Mouse (Mus musculus) macrophage (primary cell): Measurements from ENCODE around the gene Srpk2. TPM values are rescaled to one million over a fixed set of nuclear protein-coding genes. Genes with fewer than 3 reads are reported as not detected.
"Not testable (repeated sequence)": the region's sequence is repeated elsewhere in the genome, so short reads cannot be mapped to it uniquely, and the experiment has no call there.

Experiments used
- H3K27ac ChIP-seq: fragments of 350-480 bp; formaldehyde crosslinking; 2 replicates; pipeline ENCODE4 v1.9.0; 2021
- H3K36me3 ChIP-seq: fragments of 350-480 bp; formaldehyde crosslinking; 2 replicates; pipeline ENCODE4 v1.9.0; 2021; ENCODE audit errors: inconsistent target
- H3K4me3 ChIP-seq: fragments of 350-480 bp; formaldehyde crosslinking; 2 replicates; pipeline ENCODE4 v1.9.0; 2021; ENCODE audit errors: inconsistent target
- H3K79me2 ChIP-seq: fragments of 350-480 bp; formaldehyde crosslinking; 2 replicates; pipeline ENCODE4 v1.9.0; 2021; ENCODE audit errors: inconsistent target
- WGBS: methylation state at CpG from one replicate; pipeline ENCODE4 v1.1.7; 2026; ENCODE audit warnings: inconsistent platforms; ENCODE audit not compliant: missing documents; 5-methylcytosine and 5-hydroxymethylcytosine counted together
- polyA plus RNA-seq: library from polyadenylated mRNA; stranded (reverse); fragments of 250-400 nt; gene quantifications from 3 replicates; pipeline ENCODE4 v1.2.4, GENCODE M21; 2018; ENCODE audit warnings: inconsistent platforms

The Srpk2 gene
- polyA plus RNA-seq, 1 experiment from 2014 or later, result 20.3 TPM

DNA sequence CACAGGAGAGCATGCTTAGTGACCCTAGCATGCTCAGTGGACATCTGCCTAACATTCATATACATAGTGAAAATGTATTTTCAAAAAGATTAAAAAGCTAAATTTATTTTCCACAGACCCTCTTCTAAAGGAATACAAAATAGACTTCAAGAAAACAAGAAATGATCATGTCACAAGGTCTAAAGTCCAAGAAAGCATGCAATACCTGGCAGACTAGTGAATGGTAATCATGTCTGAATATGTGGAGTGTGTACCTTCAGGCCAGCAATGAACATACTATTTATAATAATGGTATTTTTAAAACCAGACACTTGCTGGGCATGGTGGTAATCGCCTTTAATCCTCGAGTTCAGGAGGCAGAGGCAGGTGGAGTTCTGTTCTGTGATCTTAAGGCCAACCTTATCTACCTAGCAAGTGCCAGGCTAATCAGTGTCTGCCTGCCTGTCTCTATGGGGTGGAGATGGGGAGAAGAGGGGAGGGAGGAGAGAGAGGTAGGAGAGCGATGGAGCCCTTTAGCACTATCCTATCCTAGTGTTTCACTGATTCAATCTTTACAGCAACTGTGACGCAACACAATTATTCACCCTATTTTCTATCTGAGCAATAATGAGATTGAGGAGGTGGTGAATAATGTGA is 106.0 kb downstream of the Srpk2 start:
- no peak overlapping the region for H3K4me3 ChIP-seq
- WGBS, result 93% methylated on average over 3 of the region's 4 CpGs
- no peak overlapping the region for H3K27ac ChIP-seq
- no peaks in the 10 kb centered on the region for H3K36me3 ChIP-seq
- H3K79me2 ChIP-seq, result peaks cover 93% of the 10 kb centered on the region

DNA sequence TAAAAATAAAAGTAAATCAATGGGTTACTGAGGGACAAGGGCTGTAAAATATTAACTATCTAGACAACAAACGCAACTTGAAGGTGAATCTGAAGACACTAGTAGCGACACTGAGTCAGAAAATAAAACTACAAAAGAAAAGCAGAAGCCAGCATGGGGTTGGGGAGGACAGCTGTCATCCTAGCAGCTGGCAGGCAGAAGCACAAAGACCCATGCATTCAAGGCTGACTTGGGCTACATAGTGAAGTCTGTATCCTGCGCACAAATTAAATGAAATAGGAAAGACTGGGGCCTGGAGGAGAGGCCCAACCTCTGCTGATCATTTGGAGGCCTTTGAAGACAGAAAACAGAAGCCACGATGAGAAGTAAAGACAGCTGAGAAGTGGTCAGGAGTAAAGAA is 106.6 kb downstream of the Srpk2 start:
- H3K36me3 ChIP-seq, result no peaks in the 10 kb centered on the region
- peaks cover 91% of the 10 kb centered on the region for H3K79me2 ChIP-seq
- no peak overlapping the region for H3K27ac ChIP-seq
- WGBS, result 93% methylated on average over 4 of the region's 4 CpGs
- H3K4me3 ChIP-seq, result no peak overlapping the region

DNA sequence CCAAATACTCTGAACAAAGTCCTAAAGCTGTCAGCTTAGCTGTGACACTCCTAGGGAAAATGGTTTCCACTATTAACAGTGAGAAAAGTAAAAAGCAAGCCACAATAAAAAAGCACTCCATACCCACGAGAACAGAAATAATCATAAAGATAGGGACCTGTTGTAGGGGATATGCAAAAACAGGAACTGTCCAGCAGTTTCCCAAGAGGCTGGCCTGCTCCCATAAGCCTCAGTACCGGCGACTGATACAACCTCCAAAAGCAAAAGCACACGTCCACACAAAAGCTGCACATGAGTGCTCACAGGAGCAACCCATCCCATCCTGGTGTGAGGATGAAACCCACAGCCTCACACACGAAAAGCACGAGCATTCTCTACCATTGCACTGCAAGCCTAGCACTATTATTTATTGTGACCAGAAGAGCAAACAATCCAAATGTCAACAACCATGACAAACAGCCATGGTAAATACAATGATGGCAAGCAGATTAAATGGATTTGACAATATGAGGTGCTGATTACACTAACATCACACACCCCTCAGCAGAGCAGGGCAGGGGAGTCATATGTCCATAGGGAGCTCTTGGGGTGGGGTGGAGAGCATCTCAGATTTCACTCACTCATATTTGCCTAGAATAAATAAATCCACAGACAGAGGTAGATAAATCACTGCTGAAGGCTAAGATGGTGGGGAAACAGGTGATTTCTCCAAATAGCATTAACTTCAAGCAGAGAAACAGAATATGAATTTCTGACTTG is 107.9 kb downstream of the Srpk2 start:
- WGBS, result 67% methylated on average over 6 of the region's 6 CpGs
- no peak overlapping the region for H3K27ac ChIP-seq
- H3K36me3 ChIP-seq, result no peaks in the 10 kb centered on the region
- H3K4me3 ChIP-seq, result no peak overlapping the region
- peaks cover 78% of the 10 kb centered on the region for H3K79me2 ChIP-seq

DNA sequence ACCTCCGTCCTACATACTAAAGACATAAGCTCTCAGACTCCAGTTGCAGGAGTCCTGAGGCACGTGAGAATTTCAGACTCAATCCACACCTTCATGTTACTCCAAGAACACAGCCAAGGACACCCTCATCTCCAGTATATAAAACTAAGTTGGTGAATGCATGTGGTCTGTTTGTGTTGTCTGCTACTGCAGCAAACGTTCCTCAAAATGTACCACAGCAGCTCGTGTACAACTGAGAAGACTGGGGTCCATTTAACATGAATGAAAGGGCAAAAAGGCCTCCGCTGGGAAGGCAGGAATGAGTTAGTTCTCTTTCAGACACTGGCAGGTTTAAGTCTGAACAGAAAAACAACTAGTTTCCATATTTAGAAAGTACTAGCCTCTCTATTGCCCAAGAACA is 110.5 kb downstream of the Srpk2 start:
- 96% methylated on average over 5 of the region's 5 CpGs for WGBS
- H3K4me3 ChIP-seq, result no peak overlapping the region
- H3K27ac ChIP-seq, result no peak overlapping the region
- no peaks in the 10 kb centered on the region for H3K36me3 ChIP-seq
- peaks cover 57% of the 10 kb centered on the region for H3K79me2 ChIP-seq

DNA sequence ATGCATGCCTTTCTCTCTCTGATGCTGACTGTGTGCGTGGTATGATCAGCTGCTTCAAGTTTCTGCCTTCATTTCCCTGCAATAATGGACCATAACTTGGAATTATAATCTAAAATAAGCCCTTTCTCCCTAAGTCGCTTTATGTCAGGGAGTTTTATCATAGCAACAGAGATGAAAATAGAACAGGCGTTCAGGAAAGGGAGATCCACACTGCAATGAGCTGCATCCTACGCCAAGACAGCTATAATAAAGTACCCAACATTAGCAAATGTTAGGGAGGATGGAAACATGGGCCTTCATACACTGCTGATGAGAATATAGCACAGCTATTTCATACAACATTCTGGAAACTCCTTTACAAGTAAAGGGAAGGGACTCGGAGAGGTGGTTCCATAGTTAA is 116.2 kb downstream of the Srpk2 start:
- H3K79me2 ChIP-seq, result no peaks in the 10 kb centered on the region; the same call in 1 of the 2 replicates
- 99% methylated on average over 5 of the region's 5 CpGs for WGBS
- no peak overlapping the region for H3K4me3 ChIP-seq
- no peak overlapping the region for H3K27ac ChIP-seq
- H3K36me3 ChIP-seq, result peaks cover 20% of the 10 kb centered on the region; the same call in 1 of the 2 replicates

DNA sequence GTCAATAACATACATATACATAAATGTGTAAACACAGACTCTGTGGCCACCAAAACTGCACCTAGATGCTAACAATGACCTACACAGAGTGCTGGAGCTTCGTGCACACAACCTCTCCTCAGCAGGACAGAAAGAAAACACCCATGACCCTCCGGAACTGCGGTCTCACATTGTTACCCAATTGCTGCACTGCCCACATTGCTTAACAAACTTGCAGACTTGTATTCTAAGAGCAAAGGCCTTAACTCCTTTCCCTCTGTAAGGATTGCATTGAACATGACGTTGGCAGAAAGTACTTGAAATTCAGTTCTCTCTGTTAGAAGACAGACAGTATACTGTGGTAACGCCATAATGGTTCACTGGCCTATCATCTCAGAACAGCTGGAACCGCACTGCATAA is 118.0 kb downstream of the Srpk2 start:
- Histone ChIP-seq H3K4me3 (no peak overlapping the region), H3K79me2 (no peaks in the 10 kb centered on the region), H3K27ac (no peak overlapping the region), H3K36me3 (peaks cover 36% of the 10 kb centered on the region)
- WGBS, result 91% methylated on average over 6 of the region's 6 CpGs

DNA sequence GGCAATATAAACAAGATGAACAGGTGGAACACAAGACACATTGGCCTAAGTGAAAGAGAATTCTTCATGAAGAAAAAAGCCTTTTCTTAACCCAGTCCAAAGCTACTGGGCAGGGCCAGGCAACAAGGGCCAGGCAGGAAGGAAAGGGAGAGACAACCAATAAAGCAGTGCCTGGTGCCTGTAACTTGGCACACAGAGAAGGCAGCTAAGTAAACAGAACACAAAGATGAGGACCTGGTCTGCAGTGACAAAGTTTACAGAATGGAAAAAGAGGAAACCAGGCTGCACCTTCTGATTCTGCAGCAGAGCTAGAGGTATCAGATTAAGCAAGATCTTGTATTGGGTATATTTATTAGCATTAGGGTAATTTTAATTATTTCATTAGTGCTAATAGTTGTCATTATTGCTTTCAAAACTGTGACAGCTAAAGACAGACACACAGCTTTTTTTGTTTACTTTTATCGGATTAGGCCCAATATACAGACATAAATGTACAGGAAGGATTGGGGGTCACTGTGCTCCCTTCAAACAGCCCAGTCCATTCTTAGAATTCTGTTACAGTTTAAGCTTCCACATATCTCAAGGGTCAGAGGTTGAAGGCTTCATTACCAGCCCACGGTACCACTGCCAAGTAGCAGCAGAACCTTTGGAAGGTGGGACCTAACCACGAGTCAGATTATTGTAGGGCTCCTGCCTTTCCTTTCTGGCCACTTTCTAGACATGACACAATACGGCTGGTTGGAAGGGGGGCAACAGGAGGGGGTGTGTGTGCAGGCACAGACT is 121.9 kb downstream of the Srpk2 start:
- Histone ChIP-seq H3K36me3 (peaks cover 42% of the 10 kb centered on the region), H3K27ac (no peak overlapping the region), H3K4me3 (no peak overlapping the region), H3K79me2 (no peaks in the 10 kb centered on the region)
- WGBS, result 87% methylated on average over 4 of the region's 4 CpGs

DNA sequence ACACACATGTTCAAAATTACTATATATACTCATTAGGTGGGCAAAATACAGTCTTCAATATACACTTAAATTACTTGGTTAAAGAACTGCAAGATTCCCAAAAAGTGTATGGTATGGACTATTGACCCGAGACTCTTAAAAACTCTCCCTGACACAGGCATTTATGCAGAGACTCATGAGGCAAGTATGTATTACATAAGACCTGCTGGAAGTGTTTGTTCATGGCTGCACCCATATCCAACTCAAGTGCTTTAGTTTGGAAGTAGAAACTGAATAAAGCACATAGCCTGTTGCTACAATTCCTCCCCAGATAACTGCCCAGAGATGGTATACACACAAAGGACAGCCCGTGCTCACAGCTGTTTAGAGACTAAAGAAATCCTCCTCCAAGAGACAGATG is 123.2 kb downstream of the Srpk2 start:
- H3K36me3 ChIP-seq, result peaks cover 42% of the 10 kb centered on the region

DNA sequence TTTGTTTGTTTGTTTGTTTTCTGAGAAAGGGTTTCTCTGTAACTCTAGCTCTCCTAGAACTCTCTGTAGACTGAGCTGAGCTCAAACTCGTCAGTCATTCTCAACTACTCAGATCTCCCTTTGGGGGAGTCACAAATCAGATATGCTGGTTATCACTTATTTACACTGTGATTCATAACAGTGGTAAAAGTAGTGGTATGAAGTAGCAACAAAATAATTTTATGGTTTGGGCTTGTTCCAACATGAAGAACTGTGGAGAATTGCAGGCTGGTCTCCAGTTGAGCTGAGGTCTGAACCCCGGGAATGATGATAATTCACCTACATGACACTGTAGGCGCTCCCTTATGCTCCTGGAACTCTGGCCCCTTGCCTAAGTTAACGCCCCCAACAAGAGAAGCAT is 124.2 kb downstream of the Srpk2 start:
- Histone ChIP-seq H3K36me3 (peaks cover 41% of the 10 kb centered on the region), H3K4me3 (no peak overlapping the region), H3K27ac (no peak overlapping the region), H3K79me2 (no peaks in the 10 kb centered on the region)
- 94% methylated on average over 4 of the region's 4 CpGs for WGBS

More for the DNA sequence above, 123.2 kb downstream of the Srpk2 start:
- Histone ChIP-seq H3K4me3 (no peak overlapping the region), H3K79me2 (no peaks in the 10 kb centered on the region), H3K27ac (no peak overlapping the region)
- WGBS, result 96% methylated on average over 2 of the region's 2 CpGs

DNA sequence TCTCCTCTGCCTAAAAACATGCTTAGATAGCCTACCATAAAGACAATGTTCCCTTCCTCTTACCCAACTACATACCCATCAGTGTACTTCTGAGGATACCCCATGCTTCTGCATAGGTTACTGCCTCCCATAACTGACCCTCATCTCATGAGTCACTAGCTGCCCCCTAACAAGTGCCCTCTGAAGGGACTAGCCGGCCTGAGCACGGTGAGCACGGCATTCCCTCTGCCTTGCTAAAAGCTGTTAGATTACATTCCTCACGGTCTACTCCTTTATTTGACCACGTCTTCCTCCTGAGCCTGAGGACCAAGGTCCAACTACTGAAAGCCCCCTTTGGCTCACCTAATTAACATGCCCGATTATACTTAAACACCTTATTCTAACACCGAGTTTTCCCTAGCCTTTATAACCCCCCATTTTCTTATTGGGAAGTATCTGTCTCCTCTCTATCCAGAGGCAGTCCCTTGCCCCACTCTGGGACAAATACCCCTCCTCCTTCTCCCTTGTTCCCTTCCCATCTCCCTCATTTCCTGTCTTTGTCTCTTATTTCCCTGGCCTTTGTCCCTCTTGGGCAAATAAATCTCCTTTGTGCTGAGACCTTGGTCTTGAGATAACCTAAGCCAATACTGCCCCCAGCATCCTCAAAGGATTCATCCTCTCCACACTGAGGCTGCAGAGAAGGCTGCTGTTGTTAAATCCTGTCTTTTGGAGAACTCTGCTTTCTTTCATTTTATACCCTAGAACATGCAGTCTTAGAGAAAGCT is 128.2 kb downstream of the Srpk2 start:
- Histone ChIP-seq H3K36me3 (peaks cover 4% of the 10 kb centered on the region; the same call in 1 of the 2 replicates), H3K4me3 (no peak overlapping the region), H3K27ac (no peak overlapping the region), H3K79me2 (no peaks in the 10 kb centered on the region)
- WGBS, result 96% methylated on average over 7 of the region's 7 CpGs

DNA sequence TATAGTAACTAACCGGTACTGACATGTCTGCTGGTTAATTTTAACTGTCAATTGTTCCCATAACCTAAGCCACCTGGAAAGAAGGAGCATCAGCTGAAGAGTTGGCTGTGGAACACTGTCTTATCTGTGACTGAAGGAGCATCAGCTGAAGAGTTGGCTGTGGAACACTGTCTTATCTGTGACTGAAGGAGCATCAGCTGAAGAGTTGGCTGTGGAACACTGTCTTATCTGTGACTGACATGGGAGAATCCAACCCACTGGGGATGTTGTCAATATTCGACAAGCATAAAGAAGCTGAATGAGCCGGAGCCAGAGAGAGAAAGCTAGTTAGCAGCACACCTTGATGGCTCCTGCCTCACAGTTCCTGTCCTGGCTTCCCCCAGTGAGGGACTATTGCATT is 131.1 kb downstream of the Srpk2 start:
- H3K4me3 ChIP-seq, H3K27ac ChIP-seq, H3K36me3 ChIP-seq, H3K79me2 ChIP-seq: not testable (repeated sequence)
- WGBS, result 95% methylated on average over 3 of the region's 3 CpGs

DNA sequence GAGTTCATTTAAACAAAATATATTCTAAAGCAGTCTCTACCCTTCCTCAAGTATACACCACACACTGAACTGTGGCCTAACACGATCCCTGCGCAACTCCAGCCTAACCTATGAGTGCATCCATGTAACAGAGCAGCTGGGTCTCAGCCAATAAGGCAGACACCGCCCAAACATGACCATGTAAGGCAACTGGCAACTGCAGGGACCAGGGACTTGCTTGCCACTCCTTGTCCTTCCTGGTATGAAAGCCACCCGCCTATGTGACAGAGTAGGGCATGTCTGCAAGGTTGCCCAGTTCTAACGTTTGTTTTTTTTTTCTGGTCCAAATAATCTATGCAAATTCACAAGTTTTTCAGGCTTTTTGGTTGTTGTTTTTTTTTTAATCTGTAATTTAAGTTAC is 132.7 kb downstream of the Srpk2 start:
- Histone ChIP-seq H3K4me3 (no peak overlapping the region), H3K79me2 (no peaks in the 10 kb centered on the region), H3K36me3 (peaks cover 12% of the 10 kb centered on the region), H3K27ac (no peak overlapping the region)
- 87% methylated on average over 5 of the region's 5 CpGs for WGBS

DNA sequence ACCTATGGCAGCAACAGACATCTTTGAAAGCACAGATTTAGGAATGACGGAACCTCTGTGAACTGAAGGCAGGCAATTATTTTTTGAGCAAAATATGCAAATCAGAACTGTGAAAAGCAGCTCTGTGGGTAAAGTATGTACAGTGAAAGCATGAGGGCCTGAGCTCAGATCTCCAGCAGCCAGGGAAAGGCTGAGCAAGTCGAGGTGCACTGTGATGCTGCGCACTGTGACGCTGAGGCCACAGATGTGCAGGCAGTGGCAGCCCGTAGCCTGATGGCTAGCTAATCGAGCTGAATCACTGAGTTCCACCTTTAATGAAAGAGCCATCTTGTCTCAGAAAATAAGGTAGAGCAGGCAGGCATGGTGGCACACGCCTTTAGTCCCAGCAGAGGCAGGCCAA is 148.7 kb downstream of the Srpk2 start:
- Histone ChIP-seq H3K36me3 (peaks cover 34% of the 10 kb centered on the region), H3K79me2 (no peaks in the 10 kb centered on the region), H3K4me3 (no peak overlapping the region), H3K27ac (no peak overlapping the region)
- 91% methylated on average over 7 of the region's 7 CpGs for WGBS

DNA sequence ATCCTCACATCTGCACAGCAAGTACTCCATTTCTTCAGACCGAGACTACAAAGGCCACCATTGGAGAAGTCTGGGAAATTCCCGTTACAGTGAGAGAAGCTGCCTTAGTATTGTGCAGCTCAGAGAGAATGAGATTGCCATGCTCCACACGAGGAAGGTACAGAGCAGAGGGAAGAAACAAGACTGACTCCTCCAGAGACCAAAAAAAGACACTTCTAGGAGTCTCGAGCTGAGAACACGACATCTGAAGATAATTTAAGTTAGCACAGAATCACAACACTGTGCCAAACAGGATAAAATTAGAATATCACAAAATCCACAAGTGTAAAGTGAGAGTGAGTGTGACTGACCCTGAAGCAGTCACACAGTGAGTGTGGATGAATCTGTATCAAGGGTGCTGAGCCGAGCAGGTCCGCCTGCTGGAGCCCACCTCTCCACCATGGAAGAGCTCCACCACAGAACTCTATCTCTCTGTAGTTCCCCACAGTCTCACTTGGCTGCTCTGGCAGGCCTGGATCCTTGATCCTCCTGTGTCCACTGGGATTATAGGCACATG is 152.8 kb downstream of the Srpk2 start:
- 93% methylated on average over 7 of the region's 7 CpGs for WGBS
- no peaks in the 10 kb centered on the region for H3K79me2 ChIP-seq
- H3K36me3 ChIP-seq, result peaks cover 7% of the 10 kb centered on the region; the same call in 1 of the 2 replicates
- no peak overlapping the region for H3K4me3 ChIP-seq
- no peak overlapping the region for H3K27ac ChIP-seq
